Mouse (Mus musculus) spleen, embryonic (tissue): Measurements from ENCODE around the gene Ferd3l.

Source experiments
- CTCF ChIA-PET: fragments of 350-600 bp; sonication (Branson Sonifier 250); formaldehyde crosslinking; loops from one replicate; lab custom pipeline; 2022; lab: Charles Lee

Gene Ferd3l

DNA sequence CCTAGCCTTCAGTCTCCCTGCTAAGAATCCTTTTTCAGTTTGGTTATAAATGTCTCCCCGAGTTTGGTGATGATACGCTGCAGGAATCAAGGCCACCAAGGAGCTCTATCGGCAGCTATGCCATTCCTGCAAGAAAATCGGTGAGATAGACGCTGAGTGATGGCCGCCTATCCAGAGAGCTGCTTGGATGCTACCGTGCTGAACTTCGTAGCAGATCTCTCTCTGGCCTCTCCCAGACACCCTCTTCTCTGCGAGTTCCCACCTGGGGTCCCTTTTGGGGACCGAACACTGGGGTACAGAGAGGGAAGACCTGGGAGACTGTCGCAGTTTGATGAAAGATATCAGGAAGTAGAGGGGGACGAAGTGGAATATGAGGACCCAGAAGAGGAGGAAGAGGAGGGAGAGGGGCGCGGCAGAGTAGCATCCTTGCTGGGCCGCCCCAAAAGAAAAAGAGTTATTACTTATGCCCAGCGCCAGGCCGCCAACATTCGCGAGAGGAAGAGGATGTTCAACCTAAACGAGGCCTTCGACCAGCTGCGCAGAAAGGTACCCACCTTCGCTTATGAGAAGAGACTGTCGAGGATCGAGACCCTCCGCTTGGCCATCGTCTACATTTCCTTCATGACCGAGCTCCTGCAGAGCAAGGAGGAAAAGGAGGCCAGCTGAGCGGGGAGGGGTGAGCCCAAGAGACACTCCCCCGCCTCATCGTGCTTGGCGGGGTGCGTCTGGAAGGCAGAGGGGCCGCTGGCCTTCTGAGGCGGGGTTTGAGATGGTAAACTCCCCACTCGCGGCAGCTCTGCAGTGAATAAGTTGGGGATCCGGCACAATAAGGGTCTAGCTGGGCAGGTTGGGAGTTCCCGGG is at the start of gene Ferd3l:
Gene Ferd3l, plus strand, starts transcription at position 95 of the 862 bp plus-strand sequence.
- CTCF ChIA-PET = no interaction called here

DNA sequence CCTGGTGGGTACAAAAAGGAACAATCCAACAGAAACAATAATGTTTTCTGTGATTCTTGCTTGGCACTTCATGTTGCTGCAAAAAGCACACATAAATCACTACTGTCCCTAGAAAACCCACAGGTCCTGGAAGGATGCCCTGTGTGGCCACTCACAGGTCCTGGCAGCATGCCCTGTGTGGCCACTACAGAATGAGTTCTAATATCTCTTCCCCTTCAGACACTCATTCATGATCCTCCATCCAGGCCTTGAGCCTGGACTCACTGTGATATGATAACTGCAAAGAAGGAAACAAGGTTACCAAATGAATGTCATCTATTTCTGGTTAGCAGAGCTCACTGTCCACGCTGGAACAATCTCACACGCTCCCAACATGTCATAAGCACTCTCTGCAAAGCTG is 34.3 kb upstream of the Ferd3l start:
- CTCF ChIA-PET = no interaction called here

DNA sequence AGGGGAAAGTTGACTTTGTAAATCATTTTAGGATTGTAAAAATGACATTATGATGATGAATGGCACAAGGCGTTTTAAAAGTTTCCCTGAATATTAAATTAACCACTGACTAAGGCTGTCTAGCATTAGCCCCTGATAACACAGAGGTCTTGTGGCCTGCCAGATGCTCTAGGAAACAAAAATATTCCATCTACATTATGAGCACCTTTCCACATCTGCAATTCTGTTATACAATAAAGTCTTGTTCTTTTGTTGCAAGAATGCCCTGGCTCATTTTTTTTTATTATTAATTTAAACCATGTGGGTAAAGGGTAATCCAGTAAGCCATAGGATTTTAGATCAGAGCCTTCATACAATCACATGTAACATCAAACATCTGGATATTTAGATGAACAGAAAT is 33.6 kb upstream of the Ferd3l start:
- CTCF ChIA-PET = no interaction called here

GRCm38 (mm10) chr12:33926751-33927150 is 1.5 kb upstream of the Ferd3l start:
- CTCF ChIA-PET = interaction anchor here (0.6 kb wide), 1 partner anchor 694 kb away, joined by 3 read pairs; no protein-coding TSS in a partner anchor

GRCm38 (mm10) chr12:33927334-33928098 is 709 bp upstream of the Ferd3l start:
- CTCF ChIA-PET = interaction anchor here (0.6 kb wide), 1 partner anchor 693 kb away, joined by 3 read pairs; no protein-coding TSS in a partner anchor

GRCm38 (mm10) chr12:33952843-33953242 is 24.6 kb downstream of the Ferd3l start:
- CTCF ChIA-PET = no interaction called here

DNA sequence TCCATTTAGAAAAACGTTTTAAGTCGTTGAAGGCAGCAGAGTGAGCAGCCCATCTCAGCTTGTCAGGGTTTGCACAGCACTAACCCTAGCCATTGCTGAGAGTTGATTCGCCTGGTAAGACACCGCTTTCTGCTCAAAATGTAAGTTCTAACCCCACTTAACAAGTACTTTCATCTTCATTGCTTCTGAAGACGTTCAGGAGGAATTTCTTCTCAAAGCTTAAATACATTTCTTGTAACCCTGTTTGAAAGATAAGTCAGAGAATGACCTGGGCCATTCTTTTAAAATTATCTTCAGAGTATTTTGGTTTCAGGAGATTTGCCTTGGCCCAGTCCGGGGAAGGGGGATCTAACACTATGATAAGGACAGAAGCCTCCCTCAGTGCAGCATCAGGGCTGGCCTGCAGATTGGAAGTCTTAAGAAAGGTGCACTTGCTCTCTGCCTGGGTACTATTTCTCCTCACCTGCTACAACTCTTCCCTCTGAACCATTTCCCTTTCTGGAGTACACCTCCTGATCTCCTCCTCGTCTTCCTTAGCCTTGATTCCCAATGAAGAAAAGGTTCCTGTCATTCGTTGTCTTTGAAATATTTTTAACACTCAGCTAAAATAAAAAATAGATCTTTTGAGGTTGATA is 26.8 kb downstream of the Ferd3l start:
- CTCF ChIA-PET = no interaction called here

GRCm38 (mm10) chr12:33955606-33956295 is 27.5 kb downstream of the Ferd3l start:
- CTCF ChIA-PET = interaction anchor here (0.7 kb wide), 1 partner anchor 477 kb away, joined by 5 read pairs; no protein-coding TSS in a partner anchor

- CTCF ChIA-PET = no interaction called here
Observed at GRCm38 (mm10) chr12:33956576-33957399, 28.6 kb downstream of the Ferd3l start.

- CTCF ChIA-PET = no interaction called here
Observed at GRCm38 (mm10) chr12:33957400-33958240, 29.4 kb downstream of the Ferd3l start, which contains the start of gene Twist1. Twist1 (plus strand) TSS chr12:33957671.

DNA sequence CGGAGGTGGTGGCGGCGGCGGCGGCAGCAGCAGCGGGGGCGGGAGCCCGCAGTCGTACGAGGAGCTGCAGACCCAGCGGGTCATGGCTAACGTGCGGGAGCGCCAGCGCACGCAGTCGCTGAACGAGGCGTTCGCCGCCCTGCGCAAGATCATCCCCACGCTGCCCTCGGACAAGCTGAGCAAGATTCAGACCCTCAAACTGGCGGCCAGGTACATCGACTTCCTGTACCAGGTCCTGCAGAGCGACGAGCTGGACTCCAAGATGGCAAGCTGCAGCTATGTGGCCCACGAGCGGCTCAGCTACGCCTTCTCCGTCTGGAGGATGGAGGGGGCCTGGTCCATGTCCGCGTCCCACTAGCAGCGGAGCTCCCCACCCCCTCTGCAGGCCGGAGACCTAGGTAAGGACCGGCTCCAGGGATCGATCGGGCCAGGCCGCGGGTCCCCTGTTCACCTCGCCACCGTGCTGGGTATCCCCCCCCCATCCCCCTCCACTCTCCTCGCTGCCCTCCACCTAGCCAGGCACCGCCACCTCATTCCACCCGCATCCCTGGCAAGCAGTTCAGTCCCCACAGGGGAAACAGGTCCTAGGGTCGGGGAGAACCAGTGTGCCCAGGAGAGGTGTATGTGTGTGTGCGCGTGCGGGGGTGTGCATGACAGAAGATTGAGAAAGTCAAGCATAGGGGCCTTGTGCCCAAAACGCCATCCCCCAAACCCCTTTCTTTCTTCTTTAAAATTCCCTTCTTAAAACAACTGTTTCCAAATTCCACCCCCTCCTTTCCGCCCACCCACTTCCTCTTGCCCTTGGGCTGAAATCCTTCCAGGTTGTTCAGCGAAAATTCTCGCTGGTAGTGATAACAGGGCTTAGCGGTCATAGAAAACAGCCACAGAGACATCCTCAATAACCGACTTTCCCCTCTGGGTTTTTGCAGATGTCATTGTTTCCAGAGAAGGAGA is 30.3 kb downstream of the Ferd3l start:
- CTCF ChIA-PET = no interaction called here

- CTCF ChIA-PET = no interaction called here
Observed at GRCm38 (mm10) chr12:33959206-33959605, 31.0 kb downstream of the Ferd3l start.

- CTCF ChIA-PET = no interaction called here
Observed at GRCm38 (mm10) chr12:33959846-33960245, 31.6 kb downstream of the Ferd3l start.

- CTCF ChIA-PET = no interaction called here
Observed at GRCm38 (mm10) chr12:33961013-33961412, 32.8 kb downstream of the Ferd3l start.

- CTCF ChIA-PET = no interaction called here
Observed at GRCm38 (mm10) chr12:33962118-33962772, 34.0 kb downstream of the Ferd3l start.

DNA sequence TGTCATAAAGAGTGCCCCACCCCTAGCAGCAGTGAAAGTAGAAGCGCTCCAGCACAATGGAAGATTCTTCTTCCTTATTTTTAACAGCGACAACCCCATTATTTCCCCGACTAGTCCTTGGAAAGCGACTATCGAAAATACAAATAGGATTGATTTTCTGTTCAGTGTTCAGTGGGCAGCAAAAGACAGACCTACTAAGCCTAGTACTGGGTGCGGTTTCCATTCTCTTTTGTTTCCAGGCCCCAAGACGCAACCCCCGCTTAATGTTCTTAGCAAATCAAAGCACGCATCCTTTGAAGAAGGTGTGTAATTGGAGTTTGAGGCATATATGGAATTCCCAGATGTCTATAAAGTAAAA is 34.5 kb downstream of the Ferd3l start:
- CTCF ChIA-PET = no interaction called here

- CTCF ChIA-PET = no interaction called here
Observed at GRCm38 (mm10) chr12:33963671-33964369, 35.6 kb downstream of the Ferd3l start.
